Mouse (Mus musculus) small intestine, adult 2 months (tissue): ENCODE results near the gene Rfx4. TPM values are rescaled to one million over a fixed set of nuclear protein-coding genes. Genes with fewer than 3 reads are reported as not detected.

Source experiments
- H3K27ac ChIP-seq: fragments of 200-500 bp; 2 replicates; pipeline ENCODE4 v1.5.1; 2012; ENCODE audit warnings: low read depth, low read length, control low read depth, inconsistent platforms; ENCODE audit not compliant: insufficient read depth
- H3K27me3 ChIP-seq: fragments of 200-500 bp; 2 replicates; pipeline ENCODE4 v1.6.1; 2012; ENCODE audit warnings: mild to moderate bottlenecking, moderate library complexity, low read length, inconsistent platforms; ENCODE audit not compliant: control insufficient read depth, insufficient read depth
- H3K36me3 ChIP-seq: fragments of 200-500 bp; 2 replicates; pipeline ENCODE4 v1.6.1; 2012; ENCODE audit warnings: mild to moderate bottlenecking, low read length, control low read depth, inconsistent platforms; ENCODE audit not compliant: control insufficient read depth, insufficient read depth
- H3K4me1 ChIP-seq: fragments of 200-500 bp; 2 replicates; pipeline ENCODE4 v1.6.1; 2012; ENCODE audit warnings: low read length, inconsistent platforms, mixed read lengths; ENCODE audit not compliant: control insufficient read depth, insufficient read depth, insufficient read length
- H3K4me3 ChIP-seq: fragments of 200-500 bp; 2 replicates; pipeline ENCODE4 v1.5.1; 2012; ENCODE audit warnings: low read depth, mild to moderate bottlenecking, control low read depth, inconsistent platforms, low read length, moderate library complexity
- CTCF ChIP-seq: fragments of 200-500 bp; IDR thresholded peaks from 2 replicates; pipeline ENCODE4 v1.5.1; 2012; ENCODE audit warnings: low read depth, mild to moderate bottlenecking, control low read depth, inconsistent platforms, low read length, moderate library complexity, mixed read lengths; ENCODE audit not compliant: insufficient replicate concordance, insufficient read length; ENCODE audit errors: extremely low read depth
- POLR2A ChIP-seq: fragments of 200-500 bp; IDR thresholded peaks from 2 replicates; pipeline ENCODE4 v1.6.1; 2012; ENCODE audit warnings: low read depth, mild to moderate bottlenecking, control low read depth, inconsistent platforms, low read length, moderate library complexity
- WGBS: fragments of 180-500 bp; shearing (Covaris S2); methylation state at CpG from one replicate; pipeline ENCODE4 v1.1.7; 2018; 5-methylcytosine and 5-hydroxymethylcytosine counted together
- polyA plus RNA-seq: library from polyadenylated mRNA; depleted of rRNA; stranded (reverse); fragments of >200 nt; gene quantifications from 2 replicates; pipeline ENCODE4 v1.2.3, GENCODE M21; 2012

Rfx4 gene
- polyA plus RNA-seq, 1 experiment, result not detected

DNA sequence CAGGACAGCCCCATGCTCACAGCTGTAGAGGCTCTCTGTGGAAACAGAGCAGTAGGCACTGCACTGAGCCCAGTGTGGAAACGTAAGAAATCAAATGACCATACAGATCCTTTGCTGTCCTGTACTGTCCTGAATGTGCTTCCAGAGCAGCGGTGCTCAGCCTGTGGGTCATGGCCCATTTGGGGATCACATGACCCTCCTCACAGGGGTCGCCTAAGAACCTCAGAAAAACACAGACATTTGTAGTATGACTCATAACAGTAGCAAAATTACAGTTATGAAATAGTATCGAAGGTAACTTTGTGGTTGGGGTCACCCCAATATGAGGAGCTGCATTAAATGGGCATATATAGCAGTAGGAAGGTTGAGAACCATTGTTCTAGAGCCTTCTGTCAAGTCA lies 172.6 kb downstream of the Rfx4 start:
- WGBS, result 89% methylated on average over 4 of the region's 4 CpGs
- Histone ChIP-seq H3K4me3 (no peak overlapping the region), H3K27me3 (no peaks in the 10 kb centered on the region), H3K4me1 (no peaks in the 10 kb centered on the region), H3K36me3 (peaks cover 14% of the 10 kb centered on the region), H3K27ac (no peak overlapping the region)
- TF ChIP-seq CTCF (no peak), POLR2A (no peak)

DNA sequence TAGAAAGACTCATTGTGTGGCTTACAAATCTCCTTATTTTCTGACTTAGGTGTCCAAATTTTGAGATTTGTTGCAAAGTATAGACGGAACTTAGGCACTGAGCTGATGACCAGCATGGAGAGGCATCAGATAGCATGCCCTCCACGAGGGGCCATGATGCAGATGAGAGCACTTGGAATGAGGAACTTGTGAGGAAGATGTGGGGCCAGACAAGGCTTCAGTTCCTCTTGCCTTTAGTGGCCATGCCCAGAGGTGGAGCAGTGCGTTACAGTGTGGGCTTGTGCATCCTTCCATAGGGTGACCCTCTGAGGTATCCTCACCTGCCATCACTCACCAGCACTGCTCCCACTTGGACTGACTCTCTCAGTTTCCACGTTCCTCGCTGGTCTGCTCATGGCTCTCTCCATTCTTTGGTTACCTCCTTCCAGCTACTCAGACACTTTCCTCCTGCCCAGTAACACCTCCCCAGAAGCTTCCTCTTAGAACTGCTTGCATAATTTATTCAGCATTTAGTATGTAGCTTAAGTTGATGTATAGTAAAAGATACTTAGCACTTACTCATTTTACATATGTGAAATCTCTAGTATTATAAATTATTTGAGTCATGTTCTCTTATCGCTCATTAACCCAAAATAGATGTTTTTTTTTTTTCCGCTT lies 179.8 kb downstream of the Rfx4 start:
- Histone ChIP-seq H3K27me3 (no peaks in the 10 kb centered on the region), H3K4me3 (no peak overlapping the region), H3K36me3 (no peaks in the 10 kb centered on the region), H3K27ac (no peak overlapping the region), H3K4me1 (no peaks in the 10 kb centered on the region)
- WGBS, result 86% methylated on average over 7 of the region's 7 CpGs
- TF ChIP-seq CTCF (no peak), POLR2A (no peak)

DNA sequence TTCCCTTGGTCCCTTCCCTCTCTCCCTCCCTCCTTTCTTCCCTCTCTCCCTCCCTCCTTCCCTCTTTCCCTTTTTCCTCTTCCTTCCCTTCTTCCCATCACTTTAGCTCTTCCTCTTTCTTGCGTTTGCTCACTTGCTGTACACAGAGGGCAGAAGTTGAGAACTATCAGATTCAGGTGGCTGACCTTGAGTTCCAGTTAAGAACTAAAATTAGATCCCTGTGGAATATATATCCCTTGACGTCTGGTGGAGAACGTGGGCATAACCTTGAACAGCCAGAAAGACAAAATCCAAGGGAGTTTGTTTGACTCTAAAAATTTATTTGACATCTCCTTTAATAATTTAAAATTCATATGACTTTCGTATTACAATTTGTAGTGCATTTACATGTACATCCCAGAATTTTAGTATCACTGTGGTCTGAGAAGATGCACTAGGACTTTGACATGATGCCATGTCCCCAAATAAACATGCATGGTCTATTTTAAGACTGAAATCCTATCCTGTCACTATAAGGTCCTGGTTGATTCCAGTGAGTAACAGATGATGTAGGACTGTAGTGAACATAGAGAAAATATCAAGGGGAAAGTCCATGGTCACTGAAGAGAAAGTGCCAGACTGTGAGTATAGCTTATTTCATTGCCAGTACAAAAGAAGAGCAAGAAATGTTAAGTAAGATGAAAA lies 181.1 kb downstream of the Rfx4 start:
- H3K27ac ChIP-seq, result no peak overlapping the region
- WGBS, result 73% methylated on average over 4 of the region's 4 CpGs
- H3K4me3 ChIP-seq, result no peak overlapping the region
- TF ChIP-seq CTCF (no peak), POLR2A (no peak)
- H3K36me3 ChIP-seq, result no peaks in the 10 kb centered on the region; the same call in 1 of the 2 replicates
- H3K27me3 ChIP-seq, result no peaks in the 10 kb centered on the region
- H3K4me1 ChIP-seq, result no peaks in the 10 kb centered on the region

DNA sequence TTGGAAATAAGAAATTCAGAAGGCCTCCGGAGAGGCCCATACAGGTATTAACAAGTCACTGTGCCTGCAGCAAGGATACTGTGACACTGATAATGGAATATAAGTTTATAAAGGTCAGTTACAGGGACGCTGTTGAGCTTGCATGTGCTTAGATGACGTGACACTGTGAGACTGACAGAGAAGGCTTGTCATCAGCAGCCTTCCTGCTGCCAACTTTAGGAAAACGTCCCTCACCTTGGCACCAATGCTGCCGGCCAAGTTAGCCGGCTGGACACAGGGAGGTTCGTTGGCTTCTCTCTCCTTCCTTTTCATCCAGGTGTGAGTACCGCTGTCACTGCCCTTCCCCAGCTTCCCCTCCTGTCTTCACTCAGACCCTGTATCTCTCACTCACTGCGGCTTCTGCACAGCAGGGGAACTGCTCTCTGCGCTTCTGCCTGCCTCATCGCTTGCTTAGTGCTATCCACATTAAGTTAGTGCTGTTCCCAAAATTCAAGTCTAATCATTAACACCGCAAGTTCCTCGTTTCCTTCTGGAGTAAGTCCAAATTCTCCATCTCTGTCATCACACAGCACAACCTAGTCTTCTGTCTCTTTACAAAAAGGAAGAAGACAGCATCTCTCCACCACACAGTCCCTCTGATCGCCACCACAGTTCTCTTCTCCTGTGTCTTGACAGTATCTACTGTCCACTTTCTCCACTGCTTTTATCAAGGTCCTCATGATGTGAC lies 182.4 kb downstream of the Rfx4 start:
- no peak overlapping the region for H3K4me3 ChIP-seq
- no peaks in the 10 kb centered on the region for H3K27me3 ChIP-seq
- no peaks in the 10 kb centered on the region; the same call in 1 of the 2 replicates for H3K36me3 ChIP-seq
- no peak overlapping the region for H3K27ac ChIP-seq
- TF ChIP-seq CTCF (no peak), POLR2A (no peak)
- 75% methylated on average over 14 of the region's 14 CpGs for WGBS
- no peaks in the 10 kb centered on the region for H3K4me1 ChIP-seq

DNA sequence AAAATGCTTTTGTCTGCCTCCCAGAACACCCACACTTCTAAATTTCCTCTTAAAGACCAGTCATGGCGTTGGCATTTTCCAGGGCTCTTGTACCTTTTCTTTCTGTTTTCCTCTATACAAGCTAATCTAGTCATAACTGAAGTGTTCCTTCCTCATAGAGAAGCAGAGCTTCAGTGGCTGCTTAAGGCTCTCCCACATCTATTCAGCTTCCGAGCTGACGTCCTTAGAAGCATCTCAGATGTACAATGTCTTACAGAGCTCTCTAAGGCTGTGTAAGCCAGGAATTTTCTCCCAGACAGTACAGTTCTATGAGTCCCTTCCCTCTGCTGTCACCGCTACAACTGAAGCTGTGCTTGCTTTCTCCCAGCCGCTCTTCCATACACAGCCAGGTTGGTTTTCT lies 183.0 kb downstream of the Rfx4 start:
- TF ChIP-seq POLR2A, result no peak
- TF ChIP-seq CTCF, result no peak
- Histone ChIP-seq H3K27ac (no peak overlapping the region), H3K4me3 (no peak overlapping the region), H3K36me3 (no peaks in the 10 kb centered on the region; the same call in 1 of the 2 replicates), H3K4me1 (no peaks in the 10 kb centered on the region), H3K27me3 (no peaks in the 10 kb centered on the region)
- 86% methylated on average over 5 of the region's 5 CpGs for WGBS

DNA sequence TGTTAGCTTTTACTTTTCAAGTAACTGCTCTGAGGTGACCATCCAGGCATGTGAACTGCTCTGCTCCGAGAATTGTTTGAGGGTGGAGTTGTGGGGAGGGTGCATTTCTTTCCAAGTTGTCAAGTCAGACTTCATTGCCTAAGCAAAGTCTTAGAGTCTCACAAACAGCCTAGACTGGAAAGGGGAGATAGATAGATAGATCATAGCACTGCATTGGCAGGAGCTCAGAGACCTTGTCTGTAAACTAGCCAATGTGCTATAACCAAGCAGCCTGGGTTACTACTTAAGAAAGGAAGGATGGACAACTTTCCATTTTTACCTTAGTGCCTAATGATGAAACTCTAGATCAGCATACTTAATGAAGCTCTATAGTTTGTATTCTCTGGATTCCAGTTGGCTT lies 184.5 kb downstream of the Rfx4 start:
- no peak overlapping the region for H3K27ac ChIP-seq
- H3K4me1 ChIP-seq, result no peaks in the 10 kb centered on the region; the same call in 1 of the 2 replicates
- no peaks in the 10 kb centered on the region for H3K27me3 ChIP-seq
- H3K4me3 ChIP-seq, result no peak overlapping the region
- H3K36me3 ChIP-seq, result no peaks in the 10 kb centered on the region; the same call in 1 of the 2 replicates
- 87% methylated on average over 1 of the region's 1 CpGs for WGBS
- TF ChIP-seq POLR2A (no peak), CTCF (no peak)

DNA sequence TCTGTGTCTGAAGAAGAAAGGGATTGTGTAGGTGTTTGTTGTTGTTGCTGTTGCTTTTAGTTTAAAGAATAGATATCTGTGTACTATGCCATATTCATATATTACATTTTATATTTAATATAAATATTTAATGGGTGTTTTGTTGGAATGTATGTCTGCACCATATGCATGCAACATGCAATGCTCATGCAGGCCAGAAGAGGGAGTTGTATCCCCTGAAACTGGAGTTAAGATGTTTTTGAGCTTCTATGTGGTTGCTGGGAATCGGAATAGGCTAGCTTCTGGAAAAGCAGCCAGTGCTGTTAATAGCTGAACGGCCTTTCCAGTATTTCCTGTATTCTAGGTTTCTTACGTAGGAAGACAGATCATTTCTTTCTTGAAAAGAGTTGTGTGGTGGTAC lies 189.8 kb downstream of the Rfx4 start:
- TF ChIP-seq POLR2A, result no peak
- TF ChIP-seq CTCF, result no peak
- no peaks in the 10 kb centered on the region for H3K27me3 ChIP-seq
- H3K4me1 ChIP-seq, result no peaks in the 10 kb centered on the region; the same call in 1 of the 2 replicates
- peaks cover 14% of the 10 kb centered on the region for H3K36me3 ChIP-seq
- no peak overlapping the region for H3K27ac ChIP-seq
- WGBS, result 94% methylated on average over 3 of the region's 3 CpGs
- no peak overlapping the region for H3K4me3 ChIP-seq
